Mouse (Mus musculus) left cerebral cortex, adult 2 months (tissue): Measurements from ENCODE around the gene Plcxd3. TPM values are rescaled to one million over a fixed set of nuclear protein-coding genes. Genes with fewer than 3 reads are reported as not detected.
"Not testable (repeated sequence)": the region's sequence is repeated elsewhere in the genome, so short reads cannot be mapped to it uniquely, and the experiment has no call there.

Source experiments
- DNase-seq, 2 experiments: peaks; one replicate each; pipeline ENCODE4 v3.0.0; 2021 to 2022; ENCODE audit warnings: low spot score in 2 of 2, mixed read lengths in 1 of 2; ENCODE audit errors: extremely low spot score in 1 of 2
- H3K27ac ChIP-seq: fragments of 200-600 bp; 2 replicates; pipeline ENCODE4 v1.8.1; 2022
- H3K4me3 ChIP-seq: fragments of 200-600 bp; 2 replicates; pipeline ENCODE4 v1.8.1; 2022
- CTCF ChIP-seq: fragments of 200-600 bp; IDR thresholded peaks from 2 replicates; pipeline ENCODE4 v1.8.1; 2022; ENCODE audit warnings: antibody characterized with exemption, mild to moderate bottlenecking, moderate library complexity
- intact Hi-C: fragments of 180-260 bp; cut with DNase I; formaldehyde crosslinking; loops from one replicate; pipeline ENCODE4 v1.15.1; 2025
- total RNA-seq, 2 experiments: library from RNA; stranded (reverse); gene quantifications; 2 replicates each; pipeline ENCODE4 v1.2.3; 2021

The Plcxd3 gene
- total RNA-seq, 2 experiments from 2014 or later, result 34.4 to 34.9 TPM

DNA sequence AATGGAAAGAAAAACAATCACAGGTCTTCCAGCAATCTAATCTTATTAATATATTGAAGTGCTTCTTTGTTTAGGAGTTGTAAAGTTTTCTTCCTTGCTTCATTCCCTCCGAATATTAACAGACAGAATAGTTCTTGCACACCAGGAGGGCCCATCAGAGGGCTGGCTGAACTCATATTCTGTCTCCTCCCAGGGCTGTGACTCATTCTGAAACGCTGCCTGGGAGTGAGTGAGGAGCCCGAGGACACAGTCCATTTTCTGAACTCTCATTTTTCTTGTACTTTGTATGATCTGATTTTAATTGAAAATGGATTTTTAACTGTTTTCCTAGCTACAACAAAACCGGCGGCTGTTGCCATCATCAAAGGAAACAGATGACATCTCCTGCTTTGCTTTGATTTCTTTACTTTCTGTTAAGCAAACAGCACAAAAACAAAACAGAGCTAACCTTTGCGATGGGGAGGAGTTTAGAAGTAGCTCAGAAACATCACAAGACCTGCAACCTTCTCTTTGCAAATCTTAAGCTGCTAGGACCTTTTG lies 186.2 kb downstream of the Plcxd3 start:
- TF ChIP-seq CTCF, result no peak
- Histone ChIP-seq H3K4me3 (no peak overlapping the region), H3K27ac (no peak overlapping the region)
- no peak for DNase-seq
- intact Hi-C loops, result no loop called here

DNA sequence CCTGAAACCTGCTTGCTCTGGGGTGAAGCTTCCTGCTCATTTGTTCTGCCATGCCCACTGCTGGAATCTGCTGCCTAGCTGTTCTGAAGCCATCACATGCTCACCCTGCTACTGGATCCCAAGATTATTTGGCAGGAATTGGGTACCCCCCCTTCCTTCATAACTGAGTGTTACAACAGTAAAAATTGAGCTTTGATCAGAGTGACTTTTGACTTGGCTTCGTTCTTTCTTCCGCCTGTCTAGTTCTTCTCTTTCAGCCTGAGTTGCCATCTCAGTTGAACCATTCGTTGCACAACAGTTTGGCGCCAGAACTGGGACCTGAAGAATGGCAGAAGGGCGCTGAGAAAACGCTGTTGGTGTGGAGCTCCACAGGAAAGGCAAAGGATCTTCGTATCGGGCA lies 220.2 kb downstream of the Plcxd3 start:
- DNase-seq, H3K4me3 ChIP-seq, intact Hi-C loops, H3K27ac ChIP-seq: not testable (repeated sequence)

DNA sequence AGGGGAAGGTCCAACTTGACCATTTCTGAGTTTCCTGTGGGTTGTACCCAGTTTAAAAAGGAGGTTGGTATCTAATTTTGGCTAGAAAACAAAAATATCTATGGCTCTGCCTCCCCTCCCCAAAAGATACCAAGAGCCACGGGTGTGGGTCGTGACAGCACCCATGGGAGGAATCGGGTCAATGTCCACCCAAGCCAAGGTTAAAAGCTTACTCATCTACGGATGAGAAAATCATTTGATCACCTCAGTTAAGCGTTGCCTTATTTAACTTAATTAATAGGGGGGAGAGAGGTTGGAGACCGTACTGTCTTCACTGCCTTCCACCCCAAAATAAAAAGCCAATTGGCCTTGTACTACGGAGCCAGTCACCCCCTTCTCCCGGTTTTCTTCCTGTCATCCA lies 223.4 kb downstream of the Plcxd3 start:
- DNase-seq, H3K4me3 ChIP-seq, intact Hi-C loops, H3K27ac ChIP-seq: not testable (repeated sequence)

DNA sequence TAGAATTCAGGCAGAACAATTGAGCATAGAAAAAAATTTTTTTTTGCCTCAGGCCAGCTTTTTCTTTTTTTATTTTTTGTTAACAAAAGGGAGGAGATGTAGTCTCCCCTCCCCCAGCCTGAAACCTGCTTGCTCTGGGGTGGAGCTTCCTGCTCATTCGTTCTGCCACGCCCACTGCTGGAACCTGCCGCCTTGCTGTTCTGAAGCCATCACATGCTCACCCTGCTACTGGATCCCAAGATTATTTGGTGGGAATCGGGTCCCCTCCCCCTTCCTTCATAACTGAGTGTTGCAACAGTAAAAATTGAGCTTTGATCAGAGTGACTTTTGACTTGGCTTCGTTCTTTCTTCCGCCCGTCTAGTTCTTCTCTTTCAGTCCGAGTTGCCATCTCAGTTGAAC lies 224.0 kb downstream of the Plcxd3 start:
- H3K27ac ChIP-seq, H3K4me3 ChIP-seq, DNase-seq, intact Hi-C loops: not testable (repeated sequence)

DNA sequence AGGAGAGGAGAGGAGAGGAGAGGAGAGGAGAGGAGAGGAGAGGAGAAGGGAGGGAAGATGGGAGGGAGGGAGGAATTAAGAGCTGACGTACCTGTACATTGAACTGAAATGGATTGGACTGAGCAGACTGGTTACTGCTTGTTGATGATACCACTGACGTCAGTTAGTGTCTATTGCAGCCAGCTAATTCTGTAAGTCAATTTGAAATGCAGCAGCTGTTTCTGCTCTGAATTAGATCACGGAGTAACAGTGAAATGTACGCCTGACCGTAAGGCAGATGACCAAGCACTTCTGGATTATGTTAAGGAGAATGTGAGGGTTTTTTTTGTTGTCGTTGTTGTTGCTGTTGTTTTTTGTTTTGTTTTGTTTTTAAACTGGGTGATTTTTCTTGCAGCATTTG lies 230.3 kb downstream of the Plcxd3 start:
- DNase-seq, result no peak
- no peak overlapping the region for H3K4me3 ChIP-seq
- H3K27ac ChIP-seq, result no peak overlapping the region
- TF ChIP-seq CTCF, result no peak
- intact Hi-C loops, result no loop called here
